Mouse (Mus musculus) liver, embryonic 12.5 days (tissue): ENCODE measurements around the gene Prss41. TPM values are rescaled to one million over a fixed set of nuclear protein-coding genes. Genes with fewer than 3 reads are reported as not detected.

Experiments used
- ATAC-seq: fragments of 200-750 bp; cut with Nextera tagmentation; 2 replicates; pipeline ENCODE4 v1.8.0; 2017; ENCODE audit warnings: moderate number of reproducible peaks, mild to moderate bottlenecking, moderate library complexity
- H3K27ac ChIP-seq: fragments of 300-500 bp; sonication (generic); 2 replicates; pipeline ENCODE4 v1.5.1; 2016; ENCODE audit warnings: mild to moderate bottlenecking
- H3K27me3 ChIP-seq: fragments of 300-500 bp; sonication (generic); replicated peaks from 2 replicates; pipeline ENCODE4 v1.6.1; 2016; ENCODE audit warnings: mild to moderate bottlenecking, moderate library complexity
- H3K36me3 ChIP-seq: fragments of 300-500 bp; sonication (generic); 2 replicates; pipeline ENCODE4 v1.6.1; 2016; ENCODE audit warnings: mild to moderate bottlenecking, moderate library complexity
- H3K4me1 ChIP-seq: fragments of 300-500 bp; sonication (generic); 2 replicates; pipeline ENCODE4 v1.6.1; 2016
- H3K4me2 ChIP-seq: fragments of 300-500 bp; sonication (generic); 2 replicates; pipeline ENCODE4 v1.6.1; 2016; ENCODE audit warnings: mild to moderate bottlenecking, moderate library complexity
- H3K4me3 ChIP-seq: fragments of 300-500 bp; sonication (generic); 2 replicates; pipeline ENCODE4 v1.5.1; 2016; ENCODE audit warnings: mild to moderate bottlenecking, moderate library complexity
- H3K9ac ChIP-seq: fragments of 300-500 bp; sonication (generic); 2 replicates; pipeline ENCODE4 v1.6.1; 2016; ENCODE audit warnings: mild to moderate bottlenecking, moderate library complexity
- H3K9me3 ChIP-seq: fragments of 300-500 bp; sonication (generic); replicated peaks from 2 replicates; pipeline ENCODE4 v1.6.1; 2016; ENCODE audit warnings: mild to moderate bottlenecking, moderate library complexity
- WGBS: fragments of 180-500 bp; shearing (Covaris S2); methylation state at CpG from one replicate; pipeline ENCODE4 v1.1.7; 2016; ENCODE audit not compliant: insufficient replicate concordance; 5-methylcytosine and 5-hydroxymethylcytosine counted together
- polyA plus RNA-seq: library from polyadenylated mRNA; unstranded; fragments of >200 nt; fragmentation: Nextera tagmentation; extraction: Ambion mirVana; gene quantifications from 2 replicates; pipeline ENCODE4 v1.2.1, GENCODE M21; 2016

Gene Prss41
- polyA plus RNA-seq, 1 experiment from 2014 or later, result 0.45 TPM

DNA sequence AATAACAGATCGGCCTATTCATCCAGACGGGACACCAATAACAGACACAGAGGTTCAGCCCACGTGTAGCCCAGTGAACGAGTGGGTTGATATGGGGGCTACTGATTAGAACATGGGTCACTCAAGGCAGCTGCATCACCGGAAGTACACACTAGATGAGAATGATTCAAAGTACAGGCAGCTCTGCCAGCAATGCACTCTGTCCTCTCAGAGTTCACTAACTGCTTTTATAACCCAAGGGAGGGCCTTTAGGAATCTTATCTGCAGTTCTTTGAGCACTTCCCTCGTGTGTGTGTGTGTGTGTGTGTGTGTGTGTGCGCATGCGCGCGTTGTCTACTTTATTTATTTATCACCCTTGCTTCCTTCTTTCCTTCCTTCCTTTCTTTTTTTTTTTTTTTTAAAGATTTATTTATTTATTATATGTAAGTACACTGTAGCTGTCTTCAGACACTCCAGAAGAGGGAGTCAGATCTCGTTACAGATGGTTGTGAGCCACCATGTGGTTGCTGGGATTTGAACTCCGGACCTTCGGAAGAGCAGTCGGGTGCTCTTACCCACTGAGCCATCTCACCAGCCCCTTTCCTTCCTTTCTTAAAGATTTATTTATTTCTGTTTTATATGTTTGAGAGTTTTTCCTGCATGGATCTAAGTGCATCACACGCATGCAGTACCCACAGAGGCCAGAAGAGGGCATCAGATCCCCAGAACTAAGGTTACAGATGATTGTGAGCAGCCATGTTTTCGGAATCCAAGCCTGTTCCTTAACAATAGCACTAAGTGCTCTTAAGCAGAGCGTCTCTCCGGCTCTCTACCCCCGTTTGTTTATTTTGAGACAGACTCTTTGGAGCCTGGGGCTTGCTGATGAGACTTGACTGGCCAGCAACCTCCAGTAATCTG, 7.1 kb upstream of the Prss41 start:
- H3K27ac ChIP-seq, result no peak overlapping the region
- no peak overlapping the region for H3K4me3 ChIP-seq
- no peaks in the 10 kb centered on the region; the same call in 1 of the 2 replicates for H3K27me3 ChIP-seq
- WGBS, result 55% methylated on average over 18 of the region's 19 CpGs
- no peaks in the 10 kb centered on the region for H3K4me1 ChIP-seq
- H3K4me2 ChIP-seq, result no peak overlapping the region
- H3K9me3 ChIP-seq, result no peaks in the 10 kb centered on the region
- H3K36me3 ChIP-seq, result no peaks in the 10 kb centered on the region
- H3K9ac ChIP-seq, result no peak overlapping the region
- ATAC-seq, result no peak

DNA sequence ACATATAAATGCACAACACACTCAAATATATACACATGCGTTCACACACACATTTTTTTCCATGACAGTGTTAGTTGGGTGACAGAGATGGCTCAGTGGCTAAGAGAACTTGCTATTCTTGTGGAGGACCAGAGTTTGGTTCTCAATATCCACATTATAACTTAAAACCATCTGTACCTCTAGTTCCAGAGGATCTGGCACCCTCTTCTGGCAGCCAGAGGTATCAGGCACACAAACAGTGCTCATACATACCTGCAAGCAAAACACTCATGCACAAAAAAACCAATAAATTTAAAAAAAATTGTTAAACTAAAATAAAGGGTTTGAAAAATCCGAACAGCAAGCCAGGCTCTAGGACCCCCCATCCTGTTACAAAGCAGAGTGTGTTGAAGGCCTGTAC, 6.1 kb upstream of the Prss41 start:
- no peaks in the 10 kb centered on the region for H3K4me1 ChIP-seq
- H3K36me3 ChIP-seq, result no peaks in the 10 kb centered on the region
- H3K27ac ChIP-seq, result no peak overlapping the region
- H3K9me3 ChIP-seq, result no peaks in the 10 kb centered on the region
- 39% methylated on average over 2 of the region's 2 CpGs for WGBS
- no peak overlapping the region for H3K4me3 ChIP-seq
- H3K9ac ChIP-seq, result no peak overlapping the region
- no peak overlapping the region for H3K4me2 ChIP-seq
- no peak for ATAC-seq
- no peaks in the 10 kb centered on the region; the same call in 1 of the 2 replicates for H3K27me3 ChIP-seq

GRCm38 (mm10) chr17:23843141-23843811, 696 bp downstream of the Prss41 start:
- Histone ChIP-seq H3K27me3 (peaks cover 19% of the 10 kb centered on the region), H3K9me3 (no peaks in the 10 kb centered on the region), H3K9ac (no peak overlapping the region), H3K4me3 (peak overlapping the region; percentile 26), H3K4me2 (peak overlapping the region; percentile 65), H3K27ac (no peak overlapping the region), H3K36me3 (no peaks in the 10 kb centered on the region), H3K4me1 (peaks cover 9% of the 10 kb centered on the region)
- WGBS, result 45% methylated on average over 23 of the region's 23 CpGs
- peak; percentile 51 for ATAC-seq

- Histone ChIP-seq H3K4me3 (no peak overlapping the region), H3K4me2 (no peak overlapping the region), H3K4me1 (peaks cover 9% of the 10 kb centered on the region), H3K27ac (no peak overlapping the region), H3K9me3 (no peaks in the 10 kb centered on the region), H3K27me3 (peaks cover 36% of the 10 kb centered on the region), H3K36me3 (no peaks in the 10 kb centered on the region), H3K9ac (no peak overlapping the region)
- no peak for ATAC-seq
- WGBS, result 20% methylated on average over 4 of the region's 4 CpGs
These were observed 2.8 kb downstream of the Prss41 start for GRCm38 (mm10) chr17:23841145-23841544.

- Histone ChIP-seq H3K36me3 (no peaks in the 10 kb centered on the region), H3K4me3 (no peak within 1 kb of the TSS), H3K4me1 (no peaks in the 10 kb centered on the region), H3K27ac (no peak within 1 kb of the TSS), H3K4me2 (no peak within 1 kb of the TSS), H3K9me3 (no peaks in the 10 kb centered on the region), H3K27me3 (peaks cover 73% of the 10 kb centered on the region), H3K9ac (no peak within 1 kb of the TSS)
- ATAC-seq, result no peak
- 62% methylated on average over 8 of the region's 8 CpGs for WGBS
These were observed 7.9 kb downstream of the Prss41 start, which contains the start of gene Prss33 for GRCm38 (mm10) chr17:23836006-23836575. TSS of gene Prss33 (minus strand) at chr17:23836056.

DNA sequence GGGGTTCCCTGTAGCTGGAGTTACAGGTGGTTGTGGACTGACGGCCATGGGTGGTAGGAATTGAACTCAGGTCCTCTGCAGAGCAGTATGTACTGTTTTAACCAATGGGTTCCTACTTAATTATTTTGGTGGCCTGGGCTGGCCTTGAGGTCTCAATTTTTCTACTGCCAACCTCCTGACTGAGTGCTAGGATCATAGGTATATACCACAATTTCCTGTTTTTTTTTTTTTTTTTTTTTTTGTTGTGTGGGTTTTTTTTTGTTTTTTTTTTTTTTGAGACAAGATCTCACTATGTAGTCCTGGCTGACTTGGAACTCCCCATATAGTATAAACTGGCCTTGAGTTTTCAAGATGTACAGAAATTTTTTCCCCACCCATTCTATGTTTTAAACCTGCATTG, 12.8 kb downstream of the Prss41 start:
- no peak overlapping the region for H3K27ac ChIP-seq
- H3K27me3 ChIP-seq, result peaks cover 59% of the 10 kb centered on the region
- H3K9ac ChIP-seq, result no peak overlapping the region
- no peak overlapping the region for H3K4me3 ChIP-seq
- H3K9me3 ChIP-seq, result no peaks in the 10 kb centered on the region
- 83% methylated on average over 1 of the region's 1 CpGs for WGBS
- H3K4me2 ChIP-seq, result no peak overlapping the region
- H3K36me3 ChIP-seq, result peaks cover 13% of the 10 kb centered on the region
- no peak for ATAC-seq
- H3K4me1 ChIP-seq, result peaks cover 29% of the 10 kb centered on the region

GRCm38 (mm10) chr17:23829064-23829619, 14.8 kb downstream of the Prss41 start, which contains the start of gene Elob:
TSS of gene Elob (minus strand) at chr17:23829136.
- Histone ChIP-seq H3K36me3 (peaks cover 34% of the 10 kb centered on the region), H3K4me2 (peak within 1 kb of the TSS; percentile 87), H3K4me3 (peak within 1 kb of the TSS; percentile 84), H3K27me3 (peaks cover 39% of the 10 kb centered on the region), H3K27ac (peak within 1 kb of the TSS; percentile 85), H3K9ac (peak within 1 kb of the TSS; percentile 85), H3K9me3 (no peaks in the 10 kb centered on the region), H3K4me1 (peaks cover 31% of the 10 kb centered on the region)
- ATAC-seq, result peak; percentile 92
- 1% methylated on average over 37 of the region's 42 CpGs for WGBS

GRCm38 (mm10) chr17:23828271-23829001, 15.5 kb downstream of the Prss41 start:
- Histone ChIP-seq H3K36me3 (peaks cover 41% of the 10 kb centered on the region), H3K4me3 (peak overlapping the region; percentile 84), H3K4me1 (peaks cover 31% of the 10 kb centered on the region), H3K27me3 (peaks cover 32% of the 10 kb centered on the region), H3K9ac (peak overlapping the region; percentile 85), H3K9me3 (no peaks in the 10 kb centered on the region), H3K27ac (peak overlapping the region; percentile 85), H3K4me2 (peak overlapping the region; percentile 87)
- ATAC-seq, result peak; percentile 72
- under 1% methylated on average over 47 of the region's 47 CpGs for WGBS

- Histone ChIP-seq H3K27me3 (peaks cover 6% of the 10 kb centered on the region; the same call in 1 of the 2 replicates), H3K4me2 (no peak overlapping the region), H3K9me3 (no peaks in the 10 kb centered on the region), H3K36me3 (peaks cover 69% of the 10 kb centered on the region), H3K9ac (no peak overlapping the region), H3K4me1 (peaks cover 31% of the 10 kb centered on the region), H3K4me3 (no peak overlapping the region), H3K27ac (no peak overlapping the region)
- WGBS, result 77% methylated on average over 4 of the region's 4 CpGs
- no peak for ATAC-seq
These were observed 18.4 kb downstream of the Prss41 start for GRCm38 (mm10) chr17:23825591-23825990.

GRCm38 (mm10) chr17:23823614-23824013, 20.4 kb downstream of the Prss41 start:
- 92% methylated on average over 12 of the region's 12 CpGs for WGBS
- Histone ChIP-seq H3K4me2 (no peak overlapping the region), H3K9me3 (peaks cover 19% of the 10 kb centered on the region), H3K27ac (no peak overlapping the region), H3K4me3 (no peak overlapping the region), H3K36me3 (peaks cover 89% of the 10 kb centered on the region), H3K9ac (no peak overlapping the region), H3K27me3 (no peaks in the 10 kb centered on the region), H3K4me1 (peaks cover 24% of the 10 kb centered on the region)
- ATAC-seq, result no peak; the same call in 1 of the 2 replicates

GRCm38 (mm10) chr17:23823018-23823417, 21.0 kb downstream of the Prss41 start:
- peaks cover 95% of the 10 kb centered on the region for H3K36me3 ChIP-seq
- H3K9me3 ChIP-seq, result peaks cover 25% of the 10 kb centered on the region
- no peak overlapping the region for H3K27ac ChIP-seq
- H3K4me1 ChIP-seq, result peaks cover 20% of the 10 kb centered on the region
- H3K9ac ChIP-seq, result no peak overlapping the region
- no peak for ATAC-seq
- H3K27me3 ChIP-seq, result no peaks in the 10 kb centered on the region
- H3K4me3 ChIP-seq, result no peak overlapping the region
- 91% methylated on average over 16 of the region's 16 CpGs for WGBS
- H3K4me2 ChIP-seq, result no peak overlapping the region
